Mouse (Mus musculus): ENCODE results near the gene Hoxb7.

Gene Hoxb7

GRCm38 (mm10) chr11:96268031-96268745 is 18.2 kb upstream of the Hoxb7 start:
- no peak for DNase-seq (ENCODE audit: low spot score)

GRCm38 (mm10) chr11:96269869-96270268 is 16.6 kb upstream of the Hoxb7 start:
- DNase-seq (ENCODE audit: low spot score): no peak

GRCm38 (mm10) chr11:96270996-96271540 is 15.4 kb upstream of the Hoxb7 start, which contains the start of gene Hoxb9:
Gene Hoxb9 (plus strand): TSS chr11:96271457.
- no peak for DNase-seq (ENCODE audit: low spot score)

GRCm38 (mm10) chr11:96271541-96272011 is 14.8 kb upstream of the Hoxb7 start:
- no peak for DNase-seq (ENCODE audit: low spot score)

DNA sequence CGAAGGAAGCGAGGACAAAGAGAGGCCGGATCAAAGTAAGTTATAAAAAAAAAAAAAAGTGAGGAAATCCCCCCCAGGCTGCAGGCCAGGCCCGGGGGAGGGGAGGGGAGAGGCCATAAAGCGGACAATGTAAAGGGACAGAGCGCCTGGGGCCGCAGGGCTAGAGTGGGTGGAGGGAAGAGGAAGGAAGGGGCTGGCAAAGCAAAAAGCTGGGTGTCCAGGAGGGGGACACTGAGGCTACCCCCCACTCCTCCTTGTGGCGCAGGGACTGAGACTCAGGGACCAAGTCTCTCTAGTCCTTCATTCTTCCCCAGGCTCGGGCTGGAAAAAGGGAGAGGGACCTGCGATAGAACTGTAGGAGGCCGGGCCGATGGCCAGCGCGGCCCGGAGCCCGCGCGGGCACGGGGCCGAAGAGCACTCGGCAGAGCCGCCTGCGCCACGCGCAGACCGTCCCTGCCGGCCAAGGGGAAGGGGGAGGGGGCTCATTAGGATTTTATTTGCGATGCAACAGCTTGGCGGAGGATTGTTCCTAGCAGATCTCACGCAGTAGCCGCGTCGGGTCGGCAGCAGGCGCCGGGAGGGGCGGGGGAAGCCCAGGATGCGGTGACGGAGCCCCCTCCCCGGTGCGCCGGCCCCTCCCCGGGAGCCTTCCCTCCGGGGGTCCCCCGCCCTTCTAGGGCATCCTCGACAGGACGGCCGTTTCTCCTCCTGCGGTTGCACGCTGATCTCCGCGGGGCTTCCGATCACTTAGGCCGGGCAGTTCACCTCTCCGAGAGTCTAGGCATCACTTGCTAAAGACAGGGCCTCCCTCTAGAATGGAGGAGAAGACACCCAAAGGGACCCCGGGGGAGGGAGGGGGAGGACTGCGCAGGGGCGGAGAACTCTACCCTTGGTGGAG is 14.2 kb upstream of the Hoxb7 start:
- DNase-seq (ENCODE audit: low spot score): no peak

DNA sequence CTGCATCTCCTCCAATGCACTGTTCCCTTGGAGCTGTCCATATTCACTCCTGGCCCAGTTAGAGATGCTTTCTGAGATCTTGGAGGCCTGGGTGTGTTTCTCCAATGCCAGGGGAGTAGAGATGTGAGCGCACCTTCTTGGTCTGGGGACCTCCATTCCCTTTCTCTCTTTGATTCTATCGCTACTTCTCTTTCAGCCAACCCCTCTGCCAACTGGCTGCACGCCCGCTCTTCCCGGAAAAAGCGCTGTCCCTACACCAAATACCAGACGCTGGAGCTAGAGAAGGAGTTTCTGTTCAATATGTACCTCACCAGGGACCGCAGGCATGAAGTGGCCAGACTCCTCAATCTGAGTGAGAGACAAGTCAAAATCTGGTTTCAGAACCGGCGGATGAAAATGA is 12.0 kb upstream of the Hoxb7 start:
- no peak for DNase-seq (ENCODE audit: low spot score)

- no peak for DNase-seq (ENCODE audit: low spot score)
Observed at GRCm38 (mm10) chr11:96275896-96276295, 10.5 kb upstream of the Hoxb7 start.

DNA sequence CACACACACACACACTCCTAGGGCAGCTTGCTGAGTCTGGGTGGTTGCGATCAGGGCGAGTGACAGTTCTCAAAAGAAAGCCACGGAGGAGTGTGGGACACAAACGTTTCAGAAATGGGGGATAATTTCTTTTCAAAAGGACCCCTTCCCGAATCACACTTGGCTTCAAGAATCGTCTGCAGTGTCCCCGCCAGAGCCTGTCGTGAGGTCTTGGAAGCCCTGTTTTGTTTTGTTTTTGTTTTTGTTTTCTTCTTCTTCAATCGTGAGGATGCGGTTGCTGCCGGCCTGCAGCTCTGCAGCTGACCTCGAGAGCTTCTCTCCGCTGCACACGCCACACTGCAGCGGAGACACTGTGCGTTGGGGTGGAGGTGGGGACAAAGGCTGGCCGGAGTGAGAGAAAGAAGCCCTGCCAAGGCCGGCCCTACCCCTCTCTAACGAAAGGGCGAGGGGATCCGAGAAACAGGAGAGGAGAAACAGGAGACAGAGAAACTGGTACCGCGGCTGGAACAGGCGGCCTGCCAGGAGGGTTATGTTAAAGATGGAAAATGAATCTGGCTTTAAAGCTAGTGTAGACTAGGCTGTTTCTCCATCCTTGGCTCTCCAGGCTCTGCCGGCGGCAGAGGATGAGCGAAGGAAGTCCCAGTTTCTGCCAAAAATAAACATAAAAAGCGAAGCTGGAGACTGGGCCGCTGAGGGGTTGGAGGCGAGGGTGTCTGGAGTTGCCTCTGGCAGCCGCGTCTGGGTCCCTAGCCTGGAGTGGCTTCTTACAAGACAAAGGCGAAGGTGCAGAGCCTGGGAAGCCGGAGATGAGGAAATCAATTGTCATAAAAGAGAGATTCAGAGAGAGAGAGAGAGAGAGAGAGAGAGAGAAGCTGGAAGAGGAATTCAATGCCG is 9.0 kb upstream of the Hoxb7 start:
- DNase-seq (ENCODE audit: low spot score): no peak

DNA sequence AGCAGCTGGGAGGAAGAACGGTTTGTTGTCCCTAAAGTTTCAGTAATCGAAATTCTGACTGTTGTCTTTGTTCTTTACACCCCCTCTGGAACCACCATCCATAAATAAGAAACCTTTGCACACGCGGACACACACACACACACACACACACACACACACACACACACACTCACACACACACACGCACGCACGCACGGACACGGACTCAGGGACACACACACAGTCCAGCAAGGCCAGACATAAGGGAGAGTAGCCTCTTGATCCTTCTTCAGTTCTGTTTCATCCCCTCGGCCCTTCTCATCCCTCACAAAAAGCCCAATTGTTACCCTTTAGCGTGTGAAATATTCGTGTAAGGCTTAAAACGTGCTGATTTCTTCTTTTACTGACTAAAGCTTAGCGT is 8.1 kb upstream of the Hoxb7 start:
- DNase-seq (ENCODE audit: low spot score): no peak

DNA sequence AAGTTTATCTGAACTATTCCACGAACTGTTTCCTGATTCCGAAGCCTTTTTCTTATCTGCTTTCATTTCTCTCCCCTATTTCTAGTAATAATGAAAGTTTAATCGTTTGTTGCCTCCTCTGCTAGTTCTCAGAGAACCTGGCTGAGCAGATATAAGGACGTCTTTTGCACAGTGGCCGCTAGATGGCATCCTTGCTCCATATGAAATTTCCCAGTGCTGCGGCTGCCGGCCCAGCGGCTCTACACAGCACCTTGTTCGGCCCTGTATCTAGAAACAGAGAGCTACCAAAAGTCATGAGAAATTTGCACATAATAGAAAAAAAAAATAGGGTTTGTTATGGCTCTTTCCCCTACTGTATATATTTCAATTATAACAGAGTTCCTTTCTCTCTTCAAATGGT is 7.7 kb upstream of the Hoxb7 start:
- peak; percentile 97 for DNase-seq (ENCODE audit: low spot score)

- no peak for DNase-seq (ENCODE audit: low spot score)
Observed at GRCm38 (mm10) chr11:96279421-96280233, 6.8 kb upstream of the Hoxb7 start.

DNA sequence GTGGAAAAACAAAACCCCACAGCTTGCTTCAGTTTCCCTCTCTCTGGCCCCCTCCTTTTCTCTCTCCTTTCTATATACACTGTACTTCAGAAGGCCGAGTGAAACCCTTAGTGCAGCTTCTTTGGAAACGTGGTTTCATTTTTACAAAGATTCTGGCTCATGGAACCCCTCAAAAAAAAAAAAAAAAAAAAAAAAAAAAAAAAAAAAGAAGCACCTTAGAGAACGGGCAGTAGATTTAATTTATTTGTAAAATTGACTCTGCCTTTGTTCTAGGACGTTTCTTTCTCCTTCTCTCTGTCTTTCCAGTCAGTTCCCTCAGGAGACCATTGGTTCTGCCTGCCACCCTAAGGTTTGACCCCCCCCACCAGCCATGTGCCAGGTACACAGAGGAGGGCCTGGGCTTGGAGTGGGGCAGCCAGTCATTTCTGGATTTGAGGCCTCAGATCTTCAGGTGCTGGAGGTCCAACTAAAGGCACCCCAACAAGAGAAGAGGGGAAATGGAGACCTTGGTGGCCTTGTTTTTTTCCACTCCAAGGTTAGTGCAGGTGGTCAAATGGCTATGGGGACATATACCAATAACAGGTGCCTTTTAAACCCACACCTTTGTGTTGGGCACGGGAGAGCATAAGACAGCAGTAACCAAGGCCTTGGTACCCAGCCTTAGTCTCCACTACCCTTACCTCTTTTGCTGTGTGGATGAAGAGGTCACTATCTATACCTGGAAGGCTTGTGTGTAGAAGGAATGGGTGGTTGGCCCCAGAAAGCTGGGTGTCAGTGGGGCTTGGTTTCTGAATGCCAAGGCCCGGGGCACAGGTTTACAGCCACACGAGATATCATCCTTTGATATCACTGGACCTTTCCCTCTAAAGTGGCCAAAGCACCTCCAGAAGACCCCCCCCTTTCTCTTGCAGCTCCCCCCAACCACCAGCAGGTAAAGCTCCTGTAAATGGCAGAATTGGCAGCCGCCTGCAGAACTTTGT is 5.7 kb upstream of the Hoxb7 start:
- DNase-seq (ENCODE audit: low spot score): no peak

DNA sequence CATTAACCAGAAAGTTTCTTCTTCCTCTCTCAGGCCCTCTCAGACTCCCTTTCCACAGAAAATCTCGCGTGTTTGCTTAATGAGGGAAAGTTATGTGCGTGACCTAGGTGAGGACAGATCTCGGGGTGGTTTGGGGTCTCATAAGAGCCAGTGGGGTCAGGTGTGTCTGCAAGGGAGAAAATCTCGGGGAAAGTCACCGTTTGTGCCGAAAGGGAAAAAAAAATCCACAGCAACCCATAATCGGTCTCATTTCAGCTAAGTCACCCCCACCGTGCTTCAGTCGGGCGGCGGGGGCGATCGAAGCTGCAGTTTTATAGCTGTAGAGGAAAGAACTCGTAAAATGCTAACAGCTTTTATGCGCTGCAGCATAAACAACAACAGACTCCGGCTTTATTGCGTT is 5.0 kb upstream of the Hoxb7 start:
- DNase-seq (ENCODE audit: low spot score): no peak

GRCm38 (mm10) chr11:96281855-96282570 is 4.4 kb upstream of the Hoxb7 start, which contains the start of gene Hoxb8:
Gene Hoxb8 (plus strand): TSS chr11:96281905.
- no peak for DNase-seq (ENCODE audit: low spot score)

DNA sequence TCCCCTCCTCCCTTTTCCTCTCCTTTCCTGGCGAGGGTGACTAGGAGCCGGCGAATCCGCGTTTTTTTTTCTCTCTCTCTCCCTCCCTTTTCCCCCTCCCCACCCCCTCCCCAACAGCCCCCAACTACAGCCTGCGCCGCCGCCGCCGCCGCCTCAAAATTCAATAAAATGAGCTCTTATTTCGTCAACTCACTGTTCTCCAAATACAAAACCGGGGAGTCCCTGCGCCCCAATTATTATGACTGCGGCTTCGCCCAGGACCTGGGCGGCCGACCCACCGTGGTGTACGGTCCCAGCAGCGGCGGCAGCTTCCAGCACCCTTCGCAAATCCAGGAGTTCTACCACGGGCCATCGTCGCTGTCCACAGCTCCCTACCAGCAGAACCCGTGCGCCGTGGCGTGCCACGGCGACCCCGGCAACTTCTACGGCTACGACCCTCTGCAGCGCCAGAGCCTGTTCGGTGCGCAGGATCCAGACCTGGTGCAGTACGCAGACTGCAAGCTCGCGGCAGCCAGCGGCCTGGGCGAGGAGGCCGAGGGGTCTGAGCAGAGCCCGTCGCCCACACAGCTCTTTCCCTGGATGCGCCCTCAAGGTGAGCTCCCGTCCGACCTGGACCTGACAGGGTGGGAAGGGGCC is 3.5 kb upstream of the Hoxb7 start:
- no peak for DNase-seq (ENCODE audit: low spot score)

DNA sequence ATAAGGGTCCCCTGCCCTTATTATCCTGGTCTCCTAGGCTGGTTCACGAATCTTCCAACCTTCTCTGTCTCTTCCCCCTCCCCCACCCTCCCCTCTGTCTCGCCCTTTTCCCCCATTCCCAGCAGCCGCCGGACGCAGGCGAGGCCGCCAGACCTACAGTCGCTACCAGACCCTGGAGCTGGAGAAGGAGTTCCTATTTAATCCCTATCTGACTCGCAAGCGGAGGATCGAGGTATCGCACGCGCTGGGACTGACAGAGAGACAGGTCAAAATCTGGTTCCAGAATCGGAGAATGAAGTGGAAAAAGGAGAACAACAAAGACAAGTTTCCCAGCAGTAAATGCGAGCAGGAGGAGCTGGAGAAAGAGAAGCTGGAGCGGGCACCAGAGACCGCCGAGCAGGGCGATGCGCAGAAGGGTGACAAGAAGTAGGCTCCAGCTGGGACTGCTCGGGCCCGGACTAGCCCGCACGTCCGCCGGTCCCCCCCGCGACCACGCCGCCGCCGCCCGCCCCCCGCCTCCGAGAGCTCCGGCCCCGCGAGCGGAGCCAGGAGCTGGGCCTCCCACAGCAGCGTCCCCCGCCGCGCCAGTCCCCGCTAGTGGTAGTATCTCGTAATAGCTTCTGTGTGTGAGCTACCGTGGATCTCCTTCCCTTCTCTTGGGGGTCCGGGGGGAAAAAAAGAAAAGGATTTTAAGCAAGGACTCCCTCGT is 2.2 kb upstream of the Hoxb7 start:
- peak; percentile 68 for DNase-seq (ENCODE audit: low spot score)

- no peak for DNase-seq (ENCODE audit: low spot score)
Observed at GRCm38 (mm10) chr11:96284774-96285734, 1.4 kb upstream of the Hoxb7 start.
